Mouse (Mus musculus) kidney, adult 2 months (tissue): Measurements from ENCODE around the gene Aimp1.

ENCODE experiments used
- CTCF ChIP-seq: fragments of 200-500 bp; conservative IDR thresholded peaks from 2 replicates; pipeline ENCODE4 v1.5.1; 2011; ENCODE audit warnings: low read depth, mild to moderate bottlenecking, control low read depth, low read length, moderate library complexity, mixed read lengths; ENCODE audit not compliant: insufficient read depth, insufficient read length
- POLR2A ChIP-seq: fragments of 200-500 bp; IDR thresholded peaks from one replicate; pipeline ENCODE4 v1.6.1; 2011; ENCODE audit warnings: low read depth, low read length, control low read depth

DNA sequence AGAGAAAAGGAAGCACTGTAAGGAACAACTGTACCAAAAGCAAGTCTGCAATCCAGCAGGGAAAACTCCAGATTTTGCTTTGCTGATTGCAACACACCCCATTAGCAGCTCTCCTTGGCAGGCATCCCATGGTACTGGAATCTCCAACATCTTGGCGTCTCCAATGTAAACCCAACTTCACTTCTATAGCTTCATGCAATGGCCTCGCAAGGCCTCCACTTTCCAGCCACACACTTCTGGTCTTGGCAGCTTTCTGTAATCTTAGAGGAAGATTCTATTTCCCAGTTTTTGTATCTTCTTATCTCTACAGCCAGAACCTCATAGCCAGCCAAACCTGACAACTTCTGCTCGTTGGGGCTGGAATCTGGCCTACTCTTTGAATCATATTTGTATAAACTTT lies 32.4 kb downstream of the Aimp1 start:
- TF ChIP-seq POLR2A (no peak), CTCF (no peak)
